Mouse (Mus musculus): ENCODE results near the gene Cdc37l1.

- TF ChIP-seq CTCF (IDR thresholded peaks at IDR 0.05; ENCODE audit: borderline replicate concordance, extremely low read depth, insufficient read depth, insufficient read length) (no peak), POLR2A (IDR thresholded peaks at IDR 0.05; ENCODE audit: borderline replicate concordance, extremely low read depth, insufficient read depth, insufficient read length, poor library complexity, severe bottlenecking) (no peak)
Observed at GRCm38 (mm10) chr19:29059688-29060087, 69.5 kb downstream of the Cdc37l1 start.

Data from brain, embryonic 14.5 days (tissue).